Mouse (Mus musculus): ENCODE measurements around the gene Ikbkg. TPM values are rescaled to one million over a fixed set of nuclear protein-coding genes. Genes with fewer than 3 reads are reported as not detected.
"Not testable (repeated sequence)": the region's sequence is repeated elsewhere in the genome, so short reads cannot be mapped to it uniquely, and the experiment has no call there.

Gene Ikbkg
- polyA plus RNA-seq, 1 experiment from 2014 or later: 19.4 TPM

DNA sequence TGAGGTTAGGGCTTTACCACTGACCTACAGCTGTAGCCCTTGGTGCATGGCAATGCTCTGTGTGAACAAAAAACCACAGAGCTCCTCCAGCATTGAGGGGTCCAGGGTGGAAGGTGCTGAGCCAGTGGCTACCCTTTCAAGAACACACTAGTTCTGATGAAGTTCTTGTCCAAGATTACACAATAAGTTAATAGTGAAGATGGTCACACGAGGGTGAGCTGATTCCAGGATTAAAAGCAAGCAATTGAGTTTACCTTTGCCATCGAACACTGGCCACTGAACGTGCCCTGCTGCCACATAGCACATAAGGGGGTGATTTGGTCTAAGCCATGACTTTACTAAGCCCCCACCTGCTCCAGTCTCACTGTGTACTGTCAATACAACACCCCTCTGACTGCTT lies 34.0 kb downstream of the Ikbkg start:
- Histone ChIP-seq H3K27ac (ENCODE audit: low read depth, low read length) (no peak overlapping the region), H3K9me3 (replicated peaks; ENCODE audit: control insufficient read depth, low read length) (no peaks in the 10 kb centered on the region), H3K4me1 (ENCODE audit: control insufficient read depth, insufficient read depth, low read length) (0 out of 2 replicates have a peak, but pooled peaks cover 3% of the 10 kb centered on the region), H3K27me3 (ENCODE audit: control insufficient read depth, insufficient read depth, low read length) (no peaks in the 10 kb centered on the region), H3K4me2 (no peak overlapping the region), H3K4me3 (ENCODE audit: low read depth, low read length) (no peak overlapping the region), H3K36me3 (ENCODE audit: control insufficient read depth, insufficient read depth, low read length) (no peaks in the 10 kb centered on the region), H3K9ac (ENCODE audit: low read depth, low read length) (no peak overlapping the region)
- 71% methylated on average over 3 of the region's 3 CpGs for WGBS (ENCODE audit: insufficient replicate concordance)
- no peak for ATAC-seq (replicated peaks; ENCODE audit: insufficient number of reproducible peaks, low FRiP score, low TSS enrichment)

DNA sequence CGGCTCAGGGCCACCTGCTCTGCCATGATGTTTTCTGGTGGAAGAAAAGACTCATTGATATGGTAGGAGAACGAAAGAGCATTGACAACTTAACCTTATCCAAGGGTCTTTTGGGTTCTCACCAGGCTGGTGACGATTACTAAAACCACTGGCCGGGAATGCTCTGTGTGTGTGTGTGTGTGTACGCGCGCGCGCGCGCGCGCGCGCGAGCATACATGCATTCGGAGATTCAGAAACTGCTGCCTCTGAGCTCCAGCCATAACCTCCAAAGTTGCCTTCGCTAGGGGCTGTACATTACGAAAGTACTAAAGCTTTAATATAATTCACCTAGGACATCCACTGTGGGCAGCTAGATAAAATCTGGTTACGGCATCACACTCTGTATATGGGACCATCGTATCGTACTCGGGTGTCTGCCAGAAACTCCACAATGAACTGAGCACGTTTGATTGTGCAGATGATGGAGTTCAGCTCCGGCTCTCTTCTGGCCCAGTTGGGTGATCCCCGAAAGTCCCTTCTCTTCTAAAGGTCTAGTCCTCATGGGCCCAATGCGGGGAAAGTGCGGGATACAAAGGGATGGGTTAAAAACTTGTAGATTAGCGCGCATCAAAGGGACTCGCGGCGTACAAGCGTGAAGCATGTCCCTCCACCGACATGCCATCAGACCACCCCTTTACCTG lies 35.2 kb downstream of the Ikbkg start:
- Histone ChIP-seq H3K36me3 (ENCODE audit: control insufficient read depth, insufficient read depth, low read length) (no peaks in the 10 kb centered on the region), H3K9me3 (replicated peaks; ENCODE audit: control insufficient read depth, low read length) (no peaks in the 10 kb centered on the region), H3K27me3 (ENCODE audit: control insufficient read depth, insufficient read depth, low read length) (no peaks in the 10 kb centered on the region), H3K4me1 (ENCODE audit: control insufficient read depth, insufficient read depth, low read length) (0 out of 2 replicates have a peak, but pooled peaks cover 3% of the 10 kb centered on the region), H3K4me3 (ENCODE audit: low read depth, low read length) (peak overlapping the region; percentile 64), H3K4me2 (peak overlapping the region; percentile 71), H3K9ac (ENCODE audit: low read depth, low read length) (peak overlapping the region; percentile 74), H3K27ac (ENCODE audit: low read depth, low read length) (no peak overlapping the region)
- ATAC-seq (replicated peaks; ENCODE audit: insufficient number of reproducible peaks, low FRiP score, low TSS enrichment): no peak
- 21% methylated on average over 35 of the region's 35 CpGs for WGBS (ENCODE audit: insufficient replicate concordance)

DNA sequence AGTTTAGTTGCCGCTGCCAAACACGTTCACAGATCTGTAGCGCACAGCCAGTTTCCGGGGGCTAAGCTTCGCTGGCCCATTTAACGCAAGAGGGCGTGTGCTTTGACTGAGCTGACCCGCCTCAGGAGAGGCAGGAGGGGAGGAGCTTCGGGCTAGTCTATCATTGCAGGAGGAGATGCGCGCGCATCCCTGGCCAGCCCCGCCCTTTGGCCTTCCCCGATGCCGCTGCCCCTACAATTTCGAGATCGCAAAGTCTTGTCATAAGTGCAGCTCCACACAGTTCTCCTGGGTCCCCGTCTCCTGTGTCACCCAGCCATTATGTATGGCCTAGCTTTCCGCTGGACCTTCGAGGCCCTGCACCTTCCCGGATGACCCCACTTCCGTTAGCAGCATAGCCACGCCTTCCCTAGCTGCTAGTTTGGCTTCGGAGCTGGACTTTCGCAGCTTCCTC lies 35.8 kb downstream of the Ikbkg start, which contains the start of gene G6pdx:
G6pdx (minus strand) TSS at position 369 of the 451 bp plus-strand sequence.
- peak; percentile 79 for ATAC-seq (replicated peaks; ENCODE audit: insufficient number of reproducible peaks, low FRiP score, low TSS enrichment)
- no peaks in the 10 kb centered on the region for H3K9me3 ChIP-seq (replicated peaks; ENCODE audit: control insufficient read depth, low read length)
- no peaks in the 10 kb centered on the region for H3K36me3 ChIP-seq (ENCODE audit: control insufficient read depth, insufficient read depth, low read length)
- no peaks in the 10 kb centered on the region for H3K27me3 ChIP-seq (ENCODE audit: control insufficient read depth, insufficient read depth, low read length)
- H3K4me1 ChIP-seq (ENCODE audit: control insufficient read depth, insufficient read depth, low read length): 0 out of 2 replicates have a peak, but pooled peaks cover 3% of the 10 kb centered on the region
- H3K27ac ChIP-seq (ENCODE audit: low read depth, low read length): peak within 1 kb of the TSS; percentile 62
- peak within 1 kb of the TSS; percentile 74 for H3K9ac ChIP-seq (ENCODE audit: low read depth, low read length)
- peak within 1 kb of the TSS; percentile 64 for H3K4me3 ChIP-seq (ENCODE audit: low read depth, low read length)
- peak within 1 kb of the TSS; percentile 71 for H3K4me2 ChIP-seq
- 16% methylated on average over 25 of the region's 25 CpGs for WGBS (ENCODE audit: insufficient replicate concordance)

DNA sequence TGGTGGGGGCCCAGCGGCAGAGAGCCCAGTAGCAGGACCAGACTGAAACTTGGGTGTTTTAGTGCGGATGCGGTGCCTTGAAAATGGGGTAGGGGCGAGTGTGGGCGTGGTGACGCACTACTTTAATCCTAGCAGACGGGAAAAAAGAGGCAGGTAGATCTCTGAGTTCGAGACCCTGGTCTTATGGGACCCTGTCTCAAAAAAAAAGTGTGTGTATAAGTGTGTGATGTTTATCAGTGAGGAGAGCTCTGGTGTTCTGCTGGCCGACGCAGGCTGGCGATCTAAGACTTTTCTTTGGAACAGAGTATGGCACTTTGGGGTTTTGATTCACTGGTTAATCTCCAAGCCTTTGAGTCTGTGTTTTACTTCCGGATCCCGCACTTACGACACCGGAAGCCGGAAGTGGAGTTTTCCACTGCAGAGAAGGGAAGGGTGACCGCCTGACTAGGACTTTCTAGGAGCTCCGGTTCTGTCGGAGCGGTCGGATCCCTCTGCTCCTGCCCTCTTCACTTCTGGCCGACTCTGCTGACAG lies 36.3 kb downstream of the Ikbkg start:
- 13% methylated on average over 22 of the region's 22 CpGs for WGBS (ENCODE audit: insufficient replicate concordance)
- Histone ChIP-seq H3K4me1 (ENCODE audit: control insufficient read depth, insufficient read depth, low read length) (0 out of 2 replicates have a peak, but pooled peaks cover 3% of the 10 kb centered on the region), H3K27me3 (ENCODE audit: control insufficient read depth, insufficient read depth, low read length) (no peaks in the 10 kb centered on the region), H3K4me3 (ENCODE audit: low read depth, low read length) (peak overlapping the region; percentile 64), H3K9me3 (replicated peaks; ENCODE audit: control insufficient read depth, low read length) (no peaks in the 10 kb centered on the region), H3K9ac (ENCODE audit: low read depth, low read length) (peak overlapping the region; percentile 74), H3K27ac (ENCODE audit: low read depth, low read length) (peak overlapping the region; percentile 62), H3K4me2 (peak overlapping the region; percentile 71), H3K36me3 (ENCODE audit: control insufficient read depth, insufficient read depth, low read length) (no peaks in the 10 kb centered on the region)
- ATAC-seq (replicated peaks; ENCODE audit: insufficient number of reproducible peaks, low FRiP score, low TSS enrichment): peak; percentile 43; the same call in 1 of the 2 replicates

DNA sequence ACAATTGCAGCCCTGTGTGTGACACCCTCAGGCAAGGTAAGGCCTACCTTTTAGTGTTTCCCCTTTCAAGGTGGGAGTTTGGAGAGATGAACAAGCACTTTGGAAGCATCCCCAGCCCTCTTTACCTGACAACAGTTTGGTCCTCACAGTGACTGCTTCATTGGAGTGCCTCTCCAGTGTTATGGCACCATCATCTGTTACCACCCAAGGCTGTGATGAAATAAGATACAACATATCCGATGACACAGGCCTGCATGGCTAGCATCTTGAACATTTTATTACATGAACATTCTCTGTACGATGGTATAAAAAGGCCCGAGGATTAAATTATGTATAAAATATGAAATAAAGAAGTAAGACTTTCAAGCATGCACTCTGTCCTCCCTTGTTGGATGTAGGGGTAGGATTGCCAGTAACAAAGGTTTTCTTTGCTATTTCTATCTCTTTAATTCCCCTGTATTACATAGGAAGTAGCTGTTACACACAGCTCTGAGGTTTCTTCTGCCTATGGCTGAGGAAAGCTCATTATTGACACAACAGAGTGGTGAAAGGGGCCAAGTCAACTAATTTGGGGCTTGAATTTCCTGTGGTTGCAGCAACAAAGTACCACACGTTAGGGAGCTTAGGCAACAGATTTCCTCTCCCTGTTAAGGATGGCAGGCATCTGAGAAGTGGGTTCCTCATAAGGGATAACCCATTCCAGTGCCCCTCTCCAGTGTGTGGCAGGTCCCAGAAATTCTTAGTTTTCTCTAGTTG lies 58.2 kb downstream of the Ikbkg start:
- Histone ChIP-seq H3K4me3 (ENCODE audit: low read depth, low read length) (no peak overlapping the region), H3K9ac (ENCODE audit: low read depth, low read length) (no peak overlapping the region), H3K9me3 (replicated peaks; ENCODE audit: control insufficient read depth, low read length) (no peaks in the 10 kb centered on the region), H3K27me3 (ENCODE audit: control insufficient read depth, insufficient read depth, low read length) (no peaks in the 10 kb centered on the region), H3K4me2 (no peak overlapping the region), H3K27ac (ENCODE audit: low read depth, low read length) (no peak overlapping the region), H3K36me3 (ENCODE audit: control insufficient read depth, insufficient read depth, low read length) (no peaks in the 10 kb centered on the region), H3K4me1 (ENCODE audit: control insufficient read depth, insufficient read depth, low read length) (no peaks in the 10 kb centered on the region)
- 74% methylated on average over 4 of the region's 4 CpGs for WGBS (ENCODE audit: insufficient replicate concordance)
- no peak for ATAC-seq (replicated peaks; ENCODE audit: insufficient number of reproducible peaks, low FRiP score, low TSS enrichment)

DNA sequence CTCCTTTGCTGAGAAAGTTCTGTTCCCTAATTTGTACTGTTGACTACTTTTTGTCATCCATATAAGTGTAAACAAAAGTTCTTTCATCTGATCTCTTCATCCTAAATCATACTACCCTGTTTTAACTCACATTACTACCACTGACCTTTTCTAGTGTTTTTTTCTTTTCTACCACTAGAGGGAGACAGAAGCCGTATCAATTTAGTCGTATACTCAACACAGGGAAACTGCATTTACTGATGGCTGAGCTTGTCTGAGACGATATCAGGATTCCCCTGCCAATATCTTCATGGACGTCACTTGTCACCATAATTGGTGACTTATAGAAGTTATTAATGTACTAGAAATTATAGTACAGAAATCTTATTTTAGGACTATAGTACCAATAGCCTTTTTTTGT lies 59.7 kb downstream of the Ikbkg start:
- Histone ChIP-seq H3K36me3 (ENCODE audit: control insufficient read depth, insufficient read depth, low read length) (no peaks in the 10 kb centered on the region), H3K27me3 (ENCODE audit: control insufficient read depth, insufficient read depth, low read length) (no peaks in the 10 kb centered on the region)
- 7% methylated on average over 4 of the region's 4 CpGs for WGBS (ENCODE audit: insufficient replicate concordance)

DNA sequence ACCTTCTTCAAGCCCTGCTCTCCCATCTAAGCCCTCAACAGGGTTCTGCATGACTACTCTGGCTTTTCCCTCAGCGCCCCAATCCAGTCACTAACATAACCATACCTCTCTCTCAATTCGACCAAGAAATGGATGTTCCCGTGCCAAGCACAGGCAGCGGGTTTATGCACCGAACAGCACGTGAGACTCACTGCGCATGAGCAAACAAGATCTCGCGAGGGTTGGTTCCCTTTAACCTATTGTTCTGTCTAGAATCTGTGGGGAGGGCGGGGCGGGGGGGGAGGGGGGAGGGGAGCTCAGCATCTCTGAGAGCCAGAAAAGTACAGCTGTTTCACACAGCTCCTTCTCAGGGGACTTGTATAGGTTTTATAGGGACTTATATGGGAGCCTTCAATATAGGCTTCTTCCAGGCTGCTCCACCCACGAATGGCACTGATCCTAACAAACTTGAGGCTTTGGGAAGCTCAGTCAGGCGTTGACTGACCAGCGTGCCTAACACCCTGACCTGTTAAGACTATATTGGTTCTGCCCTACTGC lies 88.3 kb downstream of the Ikbkg start, which contains the start of gene Gm6880:
Gm6880 (minus strand) TSS at position 51 of the 537 bp plus-strand sequence.
- ATAC-seq (replicated peaks; ENCODE audit: insufficient number of reproducible peaks, low FRiP score, low TSS enrichment): not testable (repeated sequence)

More for the DNA sequence above, 59.7 kb downstream of the Ikbkg start:
- no peak overlapping the region for H3K9ac ChIP-seq (ENCODE audit: low read depth, low read length)
- no peak overlapping the region for H3K4me2 ChIP-seq
- no peaks in the 10 kb centered on the region for H3K4me1 ChIP-seq (ENCODE audit: control insufficient read depth, insufficient read depth, low read length)
- no peak overlapping the region for H3K4me3 ChIP-seq (ENCODE audit: low read depth, low read length)
- H3K27ac ChIP-seq (ENCODE audit: low read depth, low read length): no peak overlapping the region
- no peaks in the 10 kb centered on the region for H3K9me3 ChIP-seq (replicated peaks; ENCODE audit: control insufficient read depth, low read length)
- ATAC-seq (replicated peaks; ENCODE audit: insufficient number of reproducible peaks, low FRiP score, low TSS enrichment): no peak

DNA sequence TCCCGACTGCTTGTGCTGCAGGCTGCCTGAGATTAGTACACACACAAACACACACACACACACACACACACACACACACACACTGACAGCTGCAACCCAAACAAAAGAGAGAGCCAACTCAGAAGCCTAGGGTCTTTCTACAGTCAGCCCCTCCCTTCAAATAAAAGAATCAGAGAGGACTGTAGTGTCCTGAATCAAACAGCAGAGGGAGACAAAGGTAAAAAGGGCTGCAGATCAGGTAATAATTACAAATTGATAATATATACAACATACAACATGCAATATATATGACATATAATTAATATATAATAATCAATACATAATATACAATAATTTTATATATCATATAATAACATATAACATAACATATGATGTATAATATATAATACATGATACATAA lies 104.0 kb downstream of the Ikbkg start:
- 100% methylated on average over 1 of the region's 1 CpGs for WGBS (ENCODE audit: insufficient replicate concordance)

More for the DNA sequence above, 88.3 kb downstream of the Ikbkg start, which contains the start of gene Gm6880:
- H3K9ac ChIP-seq (ENCODE audit: low read depth, low read length); H3K9me3 ChIP-seq (replicated peaks; ENCODE audit: control insufficient read depth, low read length); H3K4me2 ChIP-seq; H3K36me3 ChIP-seq (ENCODE audit: control insufficient read depth, insufficient read depth, low read length); H3K27ac ChIP-seq (ENCODE audit: low read depth, low read length); H3K27me3 ChIP-seq (ENCODE audit: control insufficient read depth, insufficient read depth, low read length); H3K4me1 ChIP-seq (ENCODE audit: control insufficient read depth, insufficient read depth, low read length); H3K4me3 ChIP-seq (ENCODE audit: low read depth, low read length): not testable (repeated sequence)
- WGBS (ENCODE audit: insufficient replicate concordance): 71% methylated on average over 13 of the region's 14 CpGs

More for the DNA sequence above, 104.0 kb downstream of the Ikbkg start:
- no peak overlapping the region for H3K27ac ChIP-seq (ENCODE audit: low read depth, low read length)
- H3K4me1 ChIP-seq (ENCODE audit: control insufficient read depth, insufficient read depth, low read length): no peaks in the 10 kb centered on the region
- H3K4me2 ChIP-seq: no peak overlapping the region
- no peak overlapping the region for H3K9ac ChIP-seq (ENCODE audit: low read depth, low read length)
- no peaks in the 10 kb centered on the region for H3K27me3 ChIP-seq (ENCODE audit: control insufficient read depth, insufficient read depth, low read length)
- H3K36me3 ChIP-seq (ENCODE audit: control insufficient read depth, insufficient read depth, low read length): no peaks in the 10 kb centered on the region
- H3K4me3 ChIP-seq (ENCODE audit: low read depth, low read length): no peak overlapping the region
- no peak for ATAC-seq (replicated peaks; ENCODE audit: insufficient number of reproducible peaks, low FRiP score, low TSS enrichment)
- no peaks in the 10 kb centered on the region for H3K9me3 ChIP-seq (replicated peaks; ENCODE audit: control insufficient read depth, low read length)

Data from heart, embryonic 11.5 days (tissue).